Mouse (Mus musculus) cerebellum, postnatal 14 days (tissue): Measurements from ENCODE around the gene Foxp4.

Experiments used
- DNase-seq, 2 experiments: peaks; one replicate each; pipeline ENCODE4 v3.0.0; 2021; ENCODE audit warnings: mixed read lengths in 2 of 2

The Foxp4 gene

GRCm38 (mm10) chr17:47850639-47851314 is 73.7 kb downstream of the Foxp4 start:
- DNase-seq = no peak

- DNase-seq = peak; percentile 54 to 68
Measured at GRCm38 (mm10) chr17:47850035-47850434, 74.4 kb downstream of the Foxp4 start.

GRCm38 (mm10) chr17:47847985-47848384 is 76.5 kb downstream of the Foxp4 start:
- DNase-seq = no peak

- DNase-seq = no peak
Measured at GRCm38 (mm10) chr17:47845609-47846008, 78.8 kb downstream of the Foxp4 start.

GRCm38 (mm10) chr17:47843465-47843864 is 81.0 kb downstream of the Foxp4 start:
- DNase-seq = no peak

- DNase-seq = peak; percentile 71 to 81
Measured at GRCm38 (mm10) chr17:47841931-47842623, 82.4 kb downstream of the Foxp4 start.

GRCm38 (mm10) chr17:47841521-47841920 is 82.9 kb downstream of the Foxp4 start:
- DNase-seq = no peak

GRCm38 (mm10) chr17:47837808-47838207 is 86.6 kb downstream of the Foxp4 start:
- no peak for DNase-seq

- DNase-seq = no peak
Measured at GRCm38 (mm10) chr17:47834482-47834767, 90.0 kb downstream of the Foxp4 start, which contains the start of gene Mdfi. Gene Mdfi (minus strand): TSS chr17:47834691.

GRCm38 (mm10) chr17:47833628-47834481 is 90.6 kb downstream of the Foxp4 start:
- no peak for DNase-seq

- DNase-seq = no peak
Measured at GRCm38 (mm10) chr17:47833029-47833627, 91.3 kb downstream of the Foxp4 start.

GRCm38 (mm10) chr17:47832501-47833028 is 91.9 kb downstream of the Foxp4 start:
- no peak for DNase-seq

GRCm38 (mm10) chr17:47831772-47832171 is 92.7 kb downstream of the Foxp4 start:
- DNase-seq = no peak

GRCm38 (mm10) chr17:47831161-47831560 is 93.3 kb downstream of the Foxp4 start:
- DNase-seq = no peak

GRCm38 (mm10) chr17:47821339-47821738 is 103.1 kb downstream of the Foxp4 start:
- no peak for DNase-seq

- DNase-seq = no peak
Measured at GRCm38 (mm10) chr17:47818038-47818725, 106.3 kb downstream of the Foxp4 start.
